Mouse (Mus musculus): ENCODE data around the gene Gm45521. TPM values are rescaled to one million over a fixed set of nuclear protein-coding genes. Genes with fewer than 3 reads are reported as not detected.

Gm45521 gene
- total and polyA plus RNA-seq, 2 experiments from 2014 or later, result 0.41 TPM; not detected in 1

DNA sequence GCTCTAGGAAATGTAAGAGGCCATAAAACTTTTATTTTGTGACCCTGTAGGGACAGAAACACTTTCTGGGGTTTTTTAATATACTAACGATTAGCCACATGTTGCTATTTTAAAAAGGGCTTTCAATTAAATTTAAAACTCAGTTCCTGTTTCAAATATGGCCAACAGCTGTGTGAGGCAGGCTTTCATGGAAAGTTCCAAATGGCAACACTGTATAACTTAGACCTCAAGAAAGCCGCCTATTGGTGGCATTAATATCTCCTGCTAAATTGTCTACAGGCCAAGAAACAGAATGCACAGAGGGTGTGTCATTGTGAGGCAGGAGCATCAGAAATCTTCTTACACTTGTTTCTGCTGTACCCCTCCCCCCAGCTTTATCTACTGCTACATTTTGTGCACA is 50.4 kb downstream of the Gm45521 start:
- Histone ChIP-seq H3K4me3 (ENCODE audit: low read depth, low read length) (no peak overlapping the region), H3K4me1 (ENCODE audit: insufficient read depth, low read length) (peaks cover 8% of the 10 kb centered on the region; the same call in 1 of the 2 replicates), H3K9ac (replicated peaks; ENCODE audit: low read length, poor library complexity, severe bottlenecking) (no peak overlapping the region), H3K9me3 (ENCODE audit: low read length) (no peaks in the 10 kb centered on the region), H3K36me3 (ENCODE audit: insufficient read depth, low read length) (no peaks in the 10 kb centered on the region), H3K4me2 (ENCODE audit: low read depth, low read length, poor library complexity, severe bottlenecking) (no peak overlapping the region), H3K27ac (ENCODE audit: low read depth, low read length) (no peak overlapping the region), H3K27me3 (ENCODE audit: insufficient read depth, low read length) (no peaks in the 10 kb centered on the region)
- ATAC-seq (ENCODE audit: low FRiP score) (no peak), DNase-seq (ENCODE audit: low spot score) (no peak)
- no peak for TF ChIP-seq CTCF (IDR thresholded peaks at IDR 0.05)
- WGBS, result 86% methylated on average over 2 of the region's 2 CpGs

DNA sequence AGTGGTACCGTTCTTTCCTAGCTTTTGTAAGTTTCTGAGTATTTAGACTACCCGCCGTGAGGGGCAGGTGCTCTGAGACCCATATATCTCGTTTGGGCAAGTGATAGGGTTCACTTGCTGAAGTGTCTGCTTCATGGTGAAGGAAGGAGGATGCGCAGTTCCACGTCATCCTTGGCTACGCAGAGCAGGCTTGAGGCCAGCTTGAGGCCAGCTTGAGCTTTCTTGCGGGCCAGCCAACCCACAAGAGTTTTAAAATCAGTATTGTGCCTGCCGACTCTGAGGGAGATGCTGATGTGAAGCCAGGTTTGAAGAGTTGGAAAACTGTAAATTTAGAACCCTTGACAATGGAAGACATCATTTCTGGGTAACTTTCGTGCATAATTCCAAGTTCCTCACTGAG is 50.8 kb downstream of the Gm45521 start:
- 89% methylated on average over 10 of the region's 10 CpGs for WGBS
- no peak for TF ChIP-seq CTCF (IDR thresholded peaks at IDR 0.05)
- no peaks in the 10 kb centered on the region for H3K36me3 ChIP-seq (ENCODE audit: insufficient read depth, low read length)
- H3K9ac ChIP-seq (replicated peaks; ENCODE audit: low read length, poor library complexity, severe bottlenecking), result no peak overlapping the region
- no peaks in the 10 kb centered on the region for H3K9me3 ChIP-seq (ENCODE audit: low read length)
- ATAC-seq (ENCODE audit: low FRiP score) (no peak), DNase-seq (ENCODE audit: low spot score) (no peak)
- H3K4me2 ChIP-seq (ENCODE audit: low read depth, low read length, poor library complexity, severe bottlenecking), result no peak overlapping the region
- no peaks in the 10 kb centered on the region for H3K27me3 ChIP-seq (ENCODE audit: insufficient read depth, low read length)
- H3K4me3 ChIP-seq (ENCODE audit: low read depth, low read length), result no peak overlapping the region
- H3K27ac ChIP-seq (ENCODE audit: low read depth, low read length), result no peak overlapping the region
- peaks cover 8% of the 10 kb centered on the region; the same call in 1 of the 2 replicates for H3K4me1 ChIP-seq (ENCODE audit: insufficient read depth, low read length)

Other genes starting within 250 kb of the Gm45521 start
- not detected in 2 replicates for gene Gm26661, start 165.7 kb upstream of the Gm45521 start, total RNA-seq (2014; rRNA removed)
- 0.96 TPM in 1 of 2 replicates, not detected in the other for gene Gm26661, start 165.7 kb upstream of the Gm45521 start, polyA plus RNA-seq (2015; fragmentation: Nextera tagmentation; extraction: Ambion mirVana)
- 23.7 and 34.3 TPM in 2 replicates for gene Flnb, start 139.3 kb upstream of the Gm45521 start, total RNA-seq (2014; rRNA removed)
- 3.5 and 7.0 TPM in 2 replicates for gene Flnb, start 139.3 kb upstream of the Gm45521 start, polyA plus RNA-seq (2015; fragmentation: Nextera tagmentation; extraction: Ambion mirVana)
- gene Dnase1l3, start 37.3 kb downstream of the Gm45521 start, total RNA-seq (2014; rRNA removed), result not detected in 2 replicates
- 0.07 and 0.09 TPM in 2 replicates for gene Dnase1l3, start 37.3 kb downstream of the Gm45521 start, polyA plus RNA-seq (2015; fragmentation: Nextera tagmentation; extraction: Ambion mirVana)
- gene Abhd6, start 45.6 kb downstream of the Gm45521 start, total RNA-seq (2014; rRNA removed), result 14.7 and 17.6 TPM in 2 replicates
- 34.7 and 35.7 TPM in 2 replicates for gene Abhd6, start 45.6 kb downstream of the Gm45521 start, polyA plus RNA-seq (2015; fragmentation: Nextera tagmentation; extraction: Ambion mirVana)
- 20.6 and 31.1 TPM in 2 replicates for gene Rpp14, start 123.1 kb downstream of the Gm45521 start, total RNA-seq (2014; rRNA removed)
- 35.5 and 39.6 TPM in 2 replicates for gene Rpp14, start 123.1 kb downstream of the Gm45521 start, polyA plus RNA-seq (2015; fragmentation: Nextera tagmentation; extraction: Ambion mirVana)
- gene Pxk, start 140.9 kb downstream of the Gm45521 start, total RNA-seq (2014; rRNA removed), result 37.3 and 55.5 TPM in 2 replicates
- gene Pxk, start 140.9 kb downstream of the Gm45521 start, polyA plus RNA-seq (2015; fragmentation: Nextera tagmentation; extraction: Ambion mirVana), result 54.3 and 58.3 TPM in 2 replicates
- gene Pdhb, start 215.7 kb downstream of the Gm45521 start, total RNA-seq (2014; rRNA removed), result 153 and 192 TPM in 2 replicates
- gene Pdhb, start 215.7 kb downstream of the Gm45521 start, polyA plus RNA-seq (2015; fragmentation: Nextera tagmentation; extraction: Ambion mirVana), result 256 and 264 TPM in 2 replicates